Mouse (Mus musculus): ENCODE results near the gene Lrrc66.
A peak's percentile ranks its signal among the peaks of the same experiment; 100 is the strongest.

Lrrc66 gene

DNA sequence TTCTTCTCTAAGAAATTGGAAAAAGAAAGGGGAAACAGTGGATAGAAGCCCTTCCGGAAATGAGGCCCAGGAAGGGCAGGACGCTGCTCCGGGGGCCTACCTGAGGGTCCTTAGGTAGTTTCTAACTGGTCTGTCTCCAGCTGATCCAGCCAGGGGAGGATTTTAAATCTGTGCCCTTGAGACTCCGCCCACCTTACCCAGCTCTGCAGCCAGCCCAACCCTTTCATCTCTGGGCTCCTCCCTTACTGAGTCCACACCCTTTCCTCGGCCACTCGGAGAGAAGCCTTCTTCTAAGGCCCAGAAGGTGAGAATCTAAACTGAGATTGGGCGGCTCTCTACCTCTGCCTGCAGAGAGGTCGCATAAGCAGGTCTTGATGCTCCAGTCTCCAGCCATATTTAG is at the start of gene Lrrc66:
TSS of gene Lrrc66 (minus strand) at position 236 of the 400 bp plus-strand sequence.
- DNase-seq (ENCODE audit: low spot score in 2 of 2) = no peak

DNA sequence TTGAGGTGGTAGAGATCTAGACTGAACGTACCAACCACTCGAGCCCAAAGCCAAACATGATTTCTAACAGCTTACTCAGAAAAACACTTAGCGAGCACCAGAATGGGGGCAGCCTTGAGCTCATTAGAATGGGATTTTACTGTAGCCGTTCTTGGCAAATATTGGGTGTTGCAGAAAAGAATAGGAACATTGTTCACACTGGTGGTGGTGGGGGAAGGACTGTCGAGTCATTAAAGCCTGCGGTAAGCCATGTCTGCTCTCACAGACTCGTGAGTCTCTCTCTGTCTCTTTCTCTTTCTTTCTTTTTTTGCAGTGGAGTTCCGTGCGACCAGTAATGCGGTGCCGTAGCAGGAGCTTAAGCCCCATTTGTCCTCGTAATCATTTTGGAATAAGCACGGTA is 44.3 kb upstream of the Lrrc66 start:
- DNase-seq (ENCODE audit: low spot score in 2 of 2) = no peak

DNA sequence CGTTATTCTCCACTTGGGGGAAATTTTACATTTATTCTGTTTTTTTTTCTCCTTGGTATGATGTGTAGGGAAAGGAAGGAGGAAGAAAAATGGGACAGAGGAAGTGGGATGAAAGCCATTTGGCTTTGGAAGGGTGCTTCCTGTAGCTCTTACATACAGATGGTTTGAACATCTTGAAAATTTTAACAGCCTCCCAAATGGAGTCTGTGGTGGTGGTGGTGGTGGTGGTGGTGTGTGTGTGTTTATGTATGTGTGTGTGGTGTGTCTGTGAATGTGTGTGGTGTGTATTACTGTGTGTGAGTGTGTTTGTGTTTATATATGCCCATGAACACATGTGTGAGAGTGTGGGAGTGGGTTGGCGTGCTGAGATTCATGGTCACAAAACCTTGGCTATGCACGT is 43.3 kb upstream of the Lrrc66 start:
- no peak for DNase-seq (ENCODE audit: low spot score in 2 of 2)

DNA sequence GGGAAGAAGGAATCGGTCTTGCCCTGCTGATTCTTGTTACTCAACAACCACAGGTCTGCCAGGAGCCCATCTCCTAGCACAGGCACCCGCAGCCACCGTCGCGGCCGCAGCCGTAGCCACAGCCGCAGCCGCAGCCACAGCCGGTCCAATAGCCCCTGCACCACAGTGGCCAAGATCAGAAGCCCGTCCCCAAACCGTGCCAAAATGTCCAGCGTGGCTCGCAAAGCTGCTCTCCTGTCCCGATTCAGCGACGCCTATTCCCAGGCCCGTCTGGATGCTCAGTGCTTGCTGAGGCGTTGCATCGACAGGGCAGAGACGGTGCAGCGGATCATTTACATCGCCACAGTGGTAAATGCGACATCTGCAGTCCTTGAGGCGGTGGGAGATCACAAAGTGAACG is 37.1 kb upstream of the Lrrc66 start:
- no peak for DNase-seq (ENCODE audit: low spot score in 2 of 2)

DNA sequence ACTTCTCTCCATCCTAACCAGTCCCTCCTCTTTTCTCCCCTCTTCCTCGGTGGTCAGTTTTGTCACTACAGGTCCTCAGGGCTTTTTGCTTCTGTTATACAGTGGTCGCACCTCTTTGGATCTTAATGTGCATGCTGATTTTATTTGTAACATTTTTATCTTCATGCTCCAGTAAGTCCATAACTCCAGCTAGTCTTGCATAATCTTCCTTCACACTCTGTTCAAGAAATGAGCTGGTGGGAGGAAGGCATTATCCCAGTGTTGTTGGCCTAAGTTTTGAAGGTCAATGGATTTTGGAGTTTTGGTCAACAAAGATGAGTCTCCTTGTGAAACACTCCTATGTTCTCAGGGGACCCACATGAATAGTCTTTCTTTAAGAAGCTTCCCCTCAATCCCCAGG is 35.6 kb upstream of the Lrrc66 start:
- no peak for DNase-seq (ENCODE audit: low spot score in 2 of 2)

DNA sequence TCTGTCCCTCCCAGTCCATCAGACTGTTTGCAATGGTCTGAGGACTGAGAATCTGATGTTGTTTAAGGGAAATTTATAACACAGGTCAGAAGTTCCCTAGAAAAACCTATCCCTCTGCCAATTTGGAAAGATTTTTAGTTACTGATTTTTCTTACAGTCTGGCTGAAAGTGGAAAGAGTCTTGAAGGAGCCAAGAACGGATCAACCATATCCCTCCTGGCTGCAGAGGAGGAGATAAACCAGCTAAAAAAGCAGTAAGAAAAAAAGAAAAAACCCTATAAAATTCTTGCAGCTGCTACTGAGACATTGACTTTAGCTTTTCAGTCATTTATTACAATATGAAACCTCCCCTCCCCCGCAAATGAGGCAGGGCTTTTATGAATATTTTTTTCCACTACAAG is 34.4 kb upstream of the Lrrc66 start:
- DNase-seq (ENCODE audit: low spot score in 2 of 2) = no peak

DNA sequence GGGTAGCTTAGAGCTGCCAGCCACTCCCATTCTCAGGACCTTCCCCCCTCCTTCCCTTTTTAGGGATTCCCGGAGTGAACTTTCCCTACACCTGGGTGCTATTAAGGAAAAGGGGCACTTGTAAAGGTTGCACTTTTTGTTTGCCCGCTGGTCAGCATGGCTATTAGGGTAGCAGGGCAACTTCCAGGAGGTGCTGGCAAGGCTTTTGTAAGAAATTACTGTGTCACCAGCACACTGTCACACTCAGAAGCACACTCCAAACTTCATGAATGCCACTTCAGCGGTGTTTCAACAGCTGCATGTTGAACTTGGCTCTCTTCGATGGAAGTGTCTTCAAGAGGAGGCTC is 19.5 kb upstream of the Lrrc66 start:
- no peak for DNase-seq (ENCODE audit: low spot score in 2 of 2)

DNA sequence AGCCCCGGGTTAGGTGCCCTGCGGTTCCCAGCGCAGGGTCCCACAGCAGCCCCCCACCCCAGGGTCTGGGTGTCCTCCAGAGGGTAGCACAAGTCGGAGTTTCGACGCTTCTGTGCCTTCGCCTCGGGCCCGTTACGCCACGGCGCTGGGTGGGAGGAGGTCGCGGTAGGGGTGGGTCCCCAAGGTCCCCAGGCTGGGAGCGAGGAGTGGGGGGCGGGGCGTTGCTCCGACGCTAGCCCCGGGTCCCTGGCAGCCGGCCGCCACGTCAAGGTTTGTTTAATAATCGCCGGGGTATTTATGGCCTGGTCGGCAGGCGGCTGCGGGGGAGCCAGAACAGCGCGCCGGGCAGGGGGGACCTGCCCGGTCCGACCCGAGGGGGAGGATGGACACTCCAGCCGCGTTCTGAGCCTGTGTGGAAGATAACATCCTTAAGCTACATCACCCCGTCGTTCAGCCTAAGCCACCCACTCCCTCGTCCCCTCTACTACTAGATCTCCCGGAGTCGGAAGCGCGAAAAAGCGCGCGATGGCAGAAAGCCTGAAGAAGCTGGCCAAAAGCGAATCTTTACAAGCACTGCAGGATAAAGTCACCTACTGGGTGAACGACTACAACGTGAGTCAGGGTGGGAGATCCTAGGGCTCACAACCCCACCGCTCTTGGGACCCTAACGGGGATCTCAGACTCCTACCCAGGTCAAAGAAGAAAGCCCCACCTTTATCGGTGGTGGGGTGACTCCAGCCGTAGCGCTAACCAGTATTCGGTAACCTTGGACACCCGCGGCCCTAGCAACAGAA is 18.9 kb upstream of the Lrrc66 start, which contains the start of gene Spata18:
TSS of gene Spata18 (plus strand) at position 319 of the 794 bp plus-strand sequence.
- no peak for DNase-seq (ENCODE audit: low spot score in 2 of 2)

DNA sequence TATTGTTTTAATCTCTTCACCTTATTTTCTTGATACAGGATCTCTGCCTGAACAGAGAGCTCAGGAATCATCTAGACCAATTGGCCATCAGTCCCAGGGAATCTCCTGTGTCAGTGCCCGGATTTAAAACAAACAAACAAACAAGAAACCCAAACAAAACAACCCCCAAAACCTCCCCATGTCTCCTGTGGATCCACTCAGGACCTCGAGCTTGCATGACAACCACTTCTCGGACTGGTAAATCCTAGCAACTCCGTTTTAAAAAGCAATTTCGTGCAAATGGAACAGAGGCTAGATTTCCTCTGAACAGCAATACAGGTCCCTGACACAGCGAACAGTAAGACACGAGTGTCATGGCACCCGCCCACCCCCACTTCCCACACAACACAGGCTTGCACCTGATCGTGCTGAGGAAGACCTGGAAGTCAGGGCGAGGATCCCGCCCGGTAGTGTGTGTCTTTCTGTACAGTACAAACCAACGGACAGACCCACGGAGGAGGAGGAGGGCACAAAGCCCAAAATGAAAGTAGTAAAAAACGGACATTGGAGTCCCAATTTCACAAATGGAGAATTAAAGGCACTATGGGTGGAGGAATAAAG is 18.1 kb upstream of the Lrrc66 start:
- no peak for DNase-seq (ENCODE audit: low spot score in 2 of 2)

DNA sequence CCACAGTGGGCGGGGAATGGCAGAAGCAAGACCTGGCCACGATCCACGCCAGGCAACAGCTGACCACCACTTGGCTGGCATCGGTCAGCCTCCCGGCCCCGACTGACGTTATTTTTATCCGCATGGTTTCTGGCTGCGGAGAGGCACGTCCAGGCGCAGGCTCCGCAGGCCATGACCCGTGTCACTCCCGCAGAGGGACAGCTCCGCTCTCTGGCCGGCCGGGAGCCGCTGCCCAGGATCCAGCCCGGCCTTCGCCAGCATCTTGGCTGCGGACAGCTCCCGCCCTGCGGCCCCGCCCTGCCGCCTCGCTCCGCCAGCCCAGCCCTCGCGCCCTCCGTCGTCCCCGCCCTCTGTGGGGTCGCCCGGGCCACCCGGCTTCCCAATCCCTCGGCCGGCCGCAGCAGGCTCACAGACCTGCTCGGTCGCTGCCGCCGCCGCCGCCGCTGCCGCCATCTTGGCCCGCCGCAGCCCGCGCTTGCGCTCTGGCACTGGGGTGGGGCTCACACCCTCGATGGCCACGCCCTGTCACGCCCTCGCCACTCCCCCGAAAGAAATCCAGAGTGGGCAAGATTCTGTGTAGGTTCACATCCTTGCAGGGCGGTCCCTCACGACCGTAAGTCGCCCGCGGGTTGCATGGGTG is 15.1 kb upstream of the Lrrc66 start, which contains the start of gene Sgcb:
TSS of gene Sgcb (minus strand) at position 530 of the 640 bp plus-strand sequence.
- peak; percentile 80 to 83 for DNase-seq (ENCODE audit: low spot score in 2 of 2)

DNA sequence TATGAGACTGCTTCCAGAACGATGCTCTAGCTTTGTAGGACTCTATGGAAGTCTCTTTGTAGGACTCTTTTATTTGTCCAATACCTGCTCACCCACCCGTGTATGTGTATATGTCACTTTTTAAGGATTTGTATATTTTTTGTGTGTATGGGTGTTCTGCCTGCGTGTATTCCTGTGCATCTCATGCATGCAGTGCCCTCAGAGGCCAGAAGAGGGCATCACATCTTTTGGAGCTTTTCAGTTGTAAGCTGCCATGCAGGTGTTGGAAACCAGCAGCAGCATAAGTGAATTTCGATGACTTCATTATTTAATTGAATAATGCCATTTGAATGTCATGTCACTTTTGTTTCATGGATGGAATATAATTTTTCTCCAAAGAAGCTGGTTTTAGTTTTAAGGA is 9.8 kb upstream of the Lrrc66 start:
- DNase-seq (ENCODE audit: low spot score in 2 of 2) = no peak

DNA sequence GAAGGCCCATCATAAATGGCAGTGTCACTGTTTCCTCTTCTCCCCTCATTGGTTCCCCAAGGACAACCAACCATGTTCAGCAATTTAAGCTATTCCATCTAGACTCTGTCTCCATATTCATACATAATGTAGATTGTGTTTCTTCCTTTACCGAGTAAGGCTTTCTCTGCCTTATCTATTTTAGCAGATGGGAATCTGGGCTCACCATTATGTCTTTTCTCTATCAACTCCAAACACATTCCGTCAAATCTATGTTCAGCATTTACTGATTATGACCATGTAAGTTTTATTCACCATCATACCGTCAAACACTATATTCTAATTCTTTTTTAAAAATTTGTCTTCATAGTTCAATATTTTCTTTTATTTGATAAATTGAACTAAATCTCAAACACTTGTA is 8.7 kb upstream of the Lrrc66 start:
- no peak for DNase-seq (ENCODE audit: low spot score in 2 of 2)

DNA sequence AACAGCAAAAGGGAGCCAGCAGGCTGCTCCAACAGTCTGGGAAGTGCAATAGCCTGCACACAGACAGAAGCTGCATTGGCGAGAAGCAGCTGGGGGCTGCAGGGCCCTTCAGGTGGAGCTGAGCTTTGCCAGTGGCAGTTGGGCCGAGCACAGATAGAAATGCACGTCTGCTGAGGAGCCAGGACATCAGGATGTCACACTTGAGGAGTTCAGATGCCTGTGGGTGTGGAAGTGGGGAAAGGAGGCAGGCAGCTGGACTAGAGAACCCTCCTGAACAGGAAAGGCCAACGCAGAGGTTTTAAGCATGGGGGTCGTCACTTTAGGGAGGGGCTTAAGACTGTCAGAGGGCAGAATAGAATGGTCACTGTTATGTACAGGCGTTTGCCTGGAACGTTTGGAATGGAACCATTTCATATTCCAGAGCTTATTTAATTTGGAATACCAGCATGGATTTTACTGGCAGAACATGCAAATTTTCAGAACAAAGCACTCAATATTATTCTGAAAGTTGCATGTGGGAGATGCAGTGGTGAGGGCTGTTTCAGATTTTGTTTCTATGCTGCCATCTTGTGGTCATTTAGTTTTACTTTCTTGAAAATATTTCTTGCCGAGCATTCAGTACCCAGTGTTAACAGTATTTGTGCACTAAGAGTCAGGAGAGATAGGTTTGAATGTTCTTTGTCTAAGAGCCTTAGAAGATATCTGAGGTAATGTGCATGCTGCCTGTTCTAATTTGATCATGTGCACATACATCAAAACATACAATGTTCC is 5.2 kb upstream of the Lrrc66 start:
- DNase-seq (ENCODE audit: low spot score in 2 of 2) = no peak

DNA sequence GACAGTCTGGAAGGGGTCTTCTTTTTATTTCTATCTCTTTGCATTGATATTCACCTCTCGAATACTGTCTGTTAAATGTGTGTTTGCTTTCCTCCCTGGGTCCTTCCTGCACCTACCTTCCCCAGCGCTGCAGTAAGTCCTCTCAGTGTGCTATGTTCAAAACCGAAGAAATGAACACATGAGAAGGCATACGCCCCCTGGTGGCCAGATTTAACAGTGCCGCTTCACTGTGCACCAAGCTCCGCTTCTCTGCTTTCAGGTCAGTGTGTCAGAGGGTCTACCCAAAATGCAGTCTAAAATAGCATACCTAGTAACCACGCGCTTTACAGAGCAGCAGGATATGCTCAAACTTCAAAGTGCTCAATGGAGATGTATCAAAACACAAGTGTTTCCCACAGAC is 815 bp upstream of the Lrrc66 start:
- DNase-seq (ENCODE audit: low spot score in 2 of 2) = peak; percentile 66 to 69

DNA sequence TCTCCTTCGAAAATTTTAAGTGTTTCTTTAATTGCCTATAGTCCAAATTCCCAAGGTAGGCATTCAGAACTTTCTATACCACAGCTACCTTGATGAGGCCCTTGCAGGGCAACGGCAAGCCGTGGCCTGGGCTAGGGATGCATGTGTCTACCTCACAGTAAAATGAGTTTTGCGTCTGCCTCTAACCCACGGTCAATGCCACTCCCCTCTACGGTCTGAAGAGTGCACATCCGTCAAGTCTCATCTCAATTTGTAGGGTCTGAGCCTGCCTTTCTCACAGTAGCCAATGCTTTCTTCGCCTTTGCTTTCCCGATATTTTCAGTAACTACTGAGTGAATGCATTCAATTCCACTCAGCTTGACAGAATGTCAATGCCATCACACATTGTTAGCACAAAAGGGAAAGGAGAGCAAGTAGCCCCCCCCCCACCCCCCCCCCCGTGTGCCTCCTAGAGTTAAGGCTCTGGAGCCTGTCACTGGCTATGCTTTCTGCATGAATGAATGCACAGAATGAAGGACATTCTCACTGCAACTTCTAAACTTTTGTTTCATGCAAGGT is 1.2 kb downstream of the Lrrc66 start:
- no peak for DNase-seq (ENCODE audit: low spot score in 2 of 2)

DNA sequence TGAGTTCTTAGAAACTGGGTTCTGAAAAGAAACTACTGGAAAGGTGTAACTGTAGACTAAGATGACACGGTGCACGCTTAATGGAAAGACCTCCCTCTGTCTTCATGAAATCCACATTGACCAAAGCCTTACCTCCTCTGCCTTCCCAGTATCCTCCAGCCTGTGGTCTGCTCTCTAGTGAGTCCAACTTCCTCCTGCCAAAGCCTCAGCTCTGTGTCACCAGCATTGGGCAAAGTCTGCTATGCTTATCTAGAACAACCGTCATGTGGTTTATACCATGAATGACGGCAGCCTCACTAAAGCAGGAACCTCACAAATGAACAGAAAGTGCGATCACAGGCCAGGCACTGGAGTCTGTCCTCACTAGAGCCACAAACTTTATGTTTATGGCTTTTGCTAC is 2.2 kb downstream of the Lrrc66 start:
- DNase-seq (ENCODE audit: low spot score in 2 of 2) = no peak

DNA sequence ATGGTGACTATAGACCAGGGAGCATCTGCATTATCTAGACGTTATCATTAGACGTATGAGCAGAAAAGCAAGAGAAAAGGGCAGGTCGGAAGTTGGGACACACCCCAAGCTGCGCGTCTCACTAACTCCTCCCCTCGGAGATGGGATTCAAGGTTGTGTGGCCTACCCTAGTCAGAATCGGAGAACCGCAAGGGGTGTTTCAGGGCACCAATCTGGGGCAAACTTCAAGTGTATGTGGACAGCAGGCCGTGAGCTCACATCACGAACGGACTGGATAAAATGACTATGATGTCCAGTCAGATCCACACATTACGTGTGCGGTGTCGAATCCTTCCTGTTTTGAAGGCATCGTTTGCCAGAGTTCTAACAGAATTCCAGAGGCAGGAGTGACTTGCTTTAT is 4.3 kb downstream of the Lrrc66 start:
- DNase-seq (ENCODE audit: low spot score in 2 of 2) = no peak

DNA sequence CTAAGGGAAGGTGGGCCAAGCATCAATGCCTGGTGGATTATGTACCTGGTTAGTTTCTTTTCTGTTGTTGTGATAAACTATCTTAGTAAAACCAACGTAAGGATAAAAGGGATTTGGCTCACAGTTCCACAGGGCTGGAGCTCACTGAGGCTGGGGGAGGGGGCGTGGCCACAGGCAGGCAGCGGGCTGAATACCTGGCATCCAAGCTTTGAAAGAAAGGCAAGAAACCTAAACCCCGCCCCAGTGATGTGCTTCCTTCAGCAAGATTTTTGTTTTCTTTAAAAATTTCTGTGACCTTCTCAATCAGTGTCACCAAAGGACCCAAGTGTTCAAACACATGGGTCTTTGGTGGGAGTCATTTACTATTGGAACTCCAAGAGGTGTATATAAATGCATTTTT is 4.8 kb downstream of the Lrrc66 start:
- DNase-seq (ENCODE audit: low spot score in 2 of 2) = no peak

DNA sequence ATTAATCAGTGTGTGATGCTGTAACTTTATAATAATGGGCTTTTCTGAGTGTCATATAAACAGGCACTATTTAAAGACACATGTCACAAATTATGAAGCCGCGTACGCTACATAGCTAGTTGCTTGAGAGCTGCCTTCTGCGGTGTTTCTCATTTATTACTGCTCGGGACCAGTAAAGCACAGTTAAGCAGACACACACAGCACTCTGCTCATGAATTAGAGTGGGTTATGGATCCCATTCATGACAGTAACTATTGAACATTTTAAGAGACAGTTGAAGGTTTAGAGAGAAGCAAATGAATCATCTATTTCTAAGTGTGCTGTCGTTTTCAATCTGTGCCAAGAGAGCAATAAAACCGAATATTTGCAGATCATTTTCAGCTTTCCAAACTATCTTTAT is 5.5 kb downstream of the Lrrc66 start:
- no peak for DNase-seq (ENCODE audit: low spot score in 2 of 2)

DNA sequence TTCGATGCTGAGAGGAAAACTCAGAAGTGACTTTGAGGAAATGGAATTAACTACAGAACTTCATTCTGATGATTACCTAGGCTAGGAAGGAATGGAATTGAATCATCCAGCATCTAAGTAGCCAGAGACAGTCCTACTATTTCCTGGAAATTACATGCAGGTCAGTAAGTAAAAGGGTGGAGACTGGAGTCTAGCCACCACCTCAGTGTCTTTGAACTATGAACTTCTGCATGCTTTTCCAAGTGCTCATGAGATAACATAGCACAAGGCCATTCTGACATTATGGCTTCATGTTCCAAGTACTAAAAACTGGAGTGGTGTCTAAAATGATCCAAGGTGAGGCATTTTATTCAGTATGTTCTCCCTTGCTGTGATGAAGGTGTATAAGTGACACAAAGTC is 6.8 kb downstream of the Lrrc66 start:
- DNase-seq (ENCODE audit: low spot score in 2 of 2) = no peak

DNA sequence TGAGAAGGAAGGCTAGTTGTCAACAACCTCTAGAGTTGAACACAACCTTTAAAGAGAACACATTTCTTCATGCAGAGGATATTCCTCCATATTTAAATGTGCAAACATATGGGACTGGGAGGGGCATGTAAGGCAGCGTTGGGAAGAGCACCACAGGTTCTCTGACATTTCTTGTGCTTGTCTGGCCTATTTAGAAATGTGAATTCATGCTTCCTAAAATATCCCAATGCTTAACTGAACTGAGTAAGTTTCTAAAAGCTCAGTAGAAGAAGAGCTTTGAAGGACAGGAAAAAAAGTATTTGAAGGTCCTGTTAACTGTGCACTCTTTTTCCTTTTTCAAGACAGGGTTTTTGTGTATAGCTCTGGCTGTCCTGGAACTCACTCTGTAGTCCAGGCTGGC is 13.4 kb downstream of the Lrrc66 start:
- DNase-seq (ENCODE audit: low spot score in 2 of 2) = no peak

DNA sequence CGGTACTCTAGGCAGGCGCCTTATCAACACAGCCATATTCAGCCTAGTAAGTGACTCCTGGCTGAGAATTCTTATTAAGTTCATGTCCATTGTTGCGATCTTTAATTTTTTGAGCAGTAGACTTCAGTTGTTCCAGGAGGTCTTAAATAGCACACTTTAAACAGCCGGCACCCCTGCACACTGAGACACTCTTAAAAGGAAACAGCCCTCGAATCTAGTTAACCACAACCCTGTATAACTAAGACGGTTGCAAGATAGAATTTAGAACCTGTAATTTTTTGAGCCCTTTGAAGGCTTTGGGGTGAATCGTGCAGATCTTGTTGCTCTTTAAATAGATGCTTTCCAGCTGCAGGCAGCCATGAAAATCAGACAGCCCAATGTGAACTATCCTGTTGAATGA is 17.1 kb downstream of the Lrrc66 start:
- no peak for DNase-seq (ENCODE audit: low spot score in 2 of 2)
